Mouse (Mus musculus) lung, postnatal 0 days (tissue): ENCODE results near the gene Gm19935. TPM values are rescaled to one million over a fixed set of nuclear protein-coding genes. Genes with fewer than 3 reads are reported as not detected.

Experiments used
- ATAC-seq: fragments of 200-750 bp; cut with Nextera tagmentation; 2 replicates; pipeline ENCODE4 v1.8.0; 2017; ENCODE audit warnings: moderate library complexity
- DNase-seq: peaks from one replicate; pipeline ENCODE4 v3.0.0-alpha.2; 2016; ENCODE audit warnings: low spot score
- H3K27ac ChIP-seq: fragments of 300-500 bp; sonication (generic); 2 replicates; pipeline ENCODE4 v1.5.1; 2014; ENCODE audit warnings: antibody characterized with exemption, mild to moderate bottlenecking, low read length, mixed read lengths
- H3K27me3 ChIP-seq: fragments of 300-500 bp; sonication (generic); replicated peaks from 2 replicates; pipeline ENCODE4 v1.6.1; 2014; ENCODE audit warnings: low read length, mixed read lengths; ENCODE audit not compliant: insufficient read depth
- H3K36me3 ChIP-seq: fragments of 300-500 bp; sonication (generic); 2 replicates; pipeline ENCODE4 v1.6.1; 2014; ENCODE audit warnings: low read length, mixed read lengths; ENCODE audit not compliant: insufficient read depth
- H3K4me1 ChIP-seq: fragments of 300-500 bp; sonication (generic); 2 replicates; pipeline ENCODE4 v1.6.1; 2014; ENCODE audit warnings: antibody characterized with exemption, low read depth, low read length, mixed read lengths; ENCODE audit not compliant: insufficient read depth
- H3K4me2 ChIP-seq: fragments of 300-500 bp; sonication (generic); replicated peaks from 2 replicates; pipeline ENCODE4 v1.6.1; 2014; ENCODE audit warnings: low read depth, mild to moderate bottlenecking, low read length, moderate library complexity, mixed read lengths
- H3K4me3 ChIP-seq: fragments of 300-500 bp; sonication (generic); 2 replicates; pipeline ENCODE4 v1.5.1; 2014; ENCODE audit warnings: low read depth, low read length
- H3K9ac ChIP-seq: fragments of 300-500 bp; sonication (generic); replicated peaks from 2 replicates; pipeline ENCODE4 v1.6.1; 2014; ENCODE audit warnings: low read depth, mild to moderate bottlenecking
- H3K9me3 ChIP-seq: fragments of 300-500 bp; sonication (generic); 2 replicates; pipeline ENCODE4 v1.6.1; 2016; ENCODE audit warnings: low read length, mixed read lengths
- CTCF ChIP-seq: IDR thresholded peaks from 2 replicates; pipeline ENCODE4 v1.5.1; 2016; ENCODE audit warnings: antibody characterized with exemption, mild to moderate bottlenecking
- EP300 ChIP-seq: IDR thresholded peaks from 2 replicates; pipeline ENCODE4 v1.6.1; 2016; ENCODE audit warnings: antibody characterized with exemption, mild to moderate bottlenecking, control low read depth
- WGBS: fragments of 180-500 bp; shearing (Covaris S2); extraction: QIAGEN DNeasy Blood & Tissue Kit; methylation state at CpG from one replicate; pipeline ENCODE4 v1.1.7; 2014; 5-methylcytosine and 5-hydroxymethylcytosine counted together
- polyA plus RNA-seq: library from polyadenylated mRNA; unstranded; fragments of >200 nt; fragmentation: Nextera tagmentation; extraction: Ambion mirVana; gene quantifications from 2 replicates; pipeline ENCODE4 v1.2.1, GENCODE M21; 2015

The Gm19935 gene
- 9.9 and 10.8 TPM in 2 replicates for polyA plus RNA-seq

- Histone ChIP-seq H3K4me2 (no peak within 1 kb of the TSS), H3K27ac (no peak within 1 kb of the TSS), H3K27me3 (no peaks in the 10 kb centered on the region), H3K36me3 (no peaks in the 10 kb centered on the region), H3K9ac (no peak within 1 kb of the TSS), H3K4me3 (no peak within 1 kb of the TSS), H3K4me1 (no peaks in the 10 kb centered on the region), H3K9me3 (no peaks in the 10 kb centered on the region)
- ATAC-seq = no peak
- TF ChIP-seq EP300 (no peak), CTCF (no peak)
- 61% methylated on average over 2 of the region's 2 CpGs for WGBS
- no peak for DNase-seq
These were observed at the start of gene Gm19935 for GRCm38 (mm10) chr8:90817293-90817692. Gene Gm19935 (minus strand): TSS chr8:90817393.

- TF ChIP-seq EP300 = no peak
- TF ChIP-seq CTCF = no peak
- no peak overlapping the region for H3K4me3 ChIP-seq
- ATAC-seq = peak; percentile 38
- H3K4me1 ChIP-seq = peaks cover 9% of the 10 kb centered on the region; the same call in 1 of the 2 replicates
- peak overlapping the region; percentile 38; the same call in 1 of the 2 replicates for H3K27ac ChIP-seq
- no peak overlapping the region for H3K4me2 ChIP-seq
- no peaks in the 10 kb centered on the region for H3K9me3 ChIP-seq
- no peaks in the 10 kb centered on the region for H3K36me3 ChIP-seq
- peak; percentile 23 for DNase-seq
- WGBS = 26% methylated on average over 9 of the region's 9 CpGs
- H3K9ac ChIP-seq = no peak overlapping the region
- no peaks in the 10 kb centered on the region for H3K27me3 ChIP-seq
These were observed 44.8 kb upstream of the Gm19935 start for GRCm38 (mm10) chr8:90862038-90862437.

GRCm38 (mm10) chr8:90861266-90861944 lies 44.2 kb upstream of the Gm19935 start:
- ATAC-seq (no peak), DNase-seq (peak; percentile 8)
- H3K27me3 ChIP-seq = no peaks in the 10 kb centered on the region
- TF ChIP-seq CTCF = no peak
- TF ChIP-seq EP300 = no peak
- no peak overlapping the region for H3K9ac ChIP-seq
- H3K27ac ChIP-seq = peak overlapping the region; percentile 38; the same call in 1 of the 2 replicates
- H3K4me2 ChIP-seq = no peak overlapping the region
- no peaks in the 10 kb centered on the region for H3K9me3 ChIP-seq
- H3K4me1 ChIP-seq = peaks cover 9% of the 10 kb centered on the region; the same call in 1 of the 2 replicates
- WGBS = 17% methylated on average over 9 of the region's 9 CpGs
- H3K4me3 ChIP-seq = no peak overlapping the region
- H3K36me3 ChIP-seq = no peaks in the 10 kb centered on the region

GRCm38 (mm10) chr8:90858071-90858470 lies 40.9 kb upstream of the Gm19935 start:
- Histone ChIP-seq H3K9ac (no peak overlapping the region), H3K27ac (no peak overlapping the region), H3K36me3 (no peaks in the 10 kb centered on the region), H3K9me3 (no peaks in the 10 kb centered on the region), H3K4me2 (no peak overlapping the region), H3K4me3 (no peak overlapping the region), H3K27me3 (no peaks in the 10 kb centered on the region), H3K4me1 (peaks cover 9% of the 10 kb centered on the region; the same call in 1 of the 2 replicates)
- no peak for DNase-seq
- TF ChIP-seq CTCF (no peak), EP300 (no peak)
- WGBS = 95% methylated on average over 2 of the region's 2 CpGs
- no peak for ATAC-seq

GRCm38 (mm10) chr8:90856952-90857351 lies 39.8 kb upstream of the Gm19935 start:
- no peak overlapping the region for H3K4me3 ChIP-seq
- no peaks in the 10 kb centered on the region for H3K36me3 ChIP-seq
- H3K9ac ChIP-seq = no peak overlapping the region
- 80% methylated on average over 1 of the region's 1 CpGs for WGBS
- no peak overlapping the region for H3K27ac ChIP-seq
- no peak overlapping the region for H3K4me2 ChIP-seq
- ATAC-seq = no peak
- no peak for TF ChIP-seq CTCF
- peaks cover 5% of the 10 kb centered on the region; the same call in 1 of the 2 replicates for H3K4me1 ChIP-seq
- no peak for DNase-seq
- H3K27me3 ChIP-seq = no peaks in the 10 kb centered on the region
- H3K9me3 ChIP-seq = no peaks in the 10 kb centered on the region

GRCm38 (mm10) chr8:90856171-90856570 lies 39.0 kb upstream of the Gm19935 start:
- H3K4me2 ChIP-seq = no peak overlapping the region
- no peaks in the 10 kb centered on the region for H3K27me3 ChIP-seq
- ATAC-seq (no peak), DNase-seq (no peak)
- H3K4me3 ChIP-seq = no peak overlapping the region
- WGBS = 81% methylated on average over 3 of the region's 3 CpGs
- H3K27ac ChIP-seq = no peak overlapping the region
- no peaks in the 10 kb centered on the region for H3K36me3 ChIP-seq
- H3K9ac ChIP-seq = no peak overlapping the region
- H3K4me1 ChIP-seq = no peaks in the 10 kb centered on the region; the same call in 1 of the 2 replicates
- no peaks in the 10 kb centered on the region for H3K9me3 ChIP-seq
- TF ChIP-seq CTCF (no peak), EP300 (no peak)
